Mouse (Mus musculus) G1E (cell line): ENCODE results near the gene Pid1.

Experiments used
- CTCF ChIP-seq: IDR thresholded peaks from 2 replicates; pipeline ENCODE4 v1.5.1; 2012; ENCODE audit warnings: low read depth, low read length, inconsistent platforms, mixed read lengths
- GATA1 ChIP-seq: IDR thresholded peaks from 2 replicates; pipeline ENCODE4 v1.6.1; 2012; ENCODE audit warnings: borderline replicate concordance, low read length, inconsistent platforms, mixed read lengths

DNA sequence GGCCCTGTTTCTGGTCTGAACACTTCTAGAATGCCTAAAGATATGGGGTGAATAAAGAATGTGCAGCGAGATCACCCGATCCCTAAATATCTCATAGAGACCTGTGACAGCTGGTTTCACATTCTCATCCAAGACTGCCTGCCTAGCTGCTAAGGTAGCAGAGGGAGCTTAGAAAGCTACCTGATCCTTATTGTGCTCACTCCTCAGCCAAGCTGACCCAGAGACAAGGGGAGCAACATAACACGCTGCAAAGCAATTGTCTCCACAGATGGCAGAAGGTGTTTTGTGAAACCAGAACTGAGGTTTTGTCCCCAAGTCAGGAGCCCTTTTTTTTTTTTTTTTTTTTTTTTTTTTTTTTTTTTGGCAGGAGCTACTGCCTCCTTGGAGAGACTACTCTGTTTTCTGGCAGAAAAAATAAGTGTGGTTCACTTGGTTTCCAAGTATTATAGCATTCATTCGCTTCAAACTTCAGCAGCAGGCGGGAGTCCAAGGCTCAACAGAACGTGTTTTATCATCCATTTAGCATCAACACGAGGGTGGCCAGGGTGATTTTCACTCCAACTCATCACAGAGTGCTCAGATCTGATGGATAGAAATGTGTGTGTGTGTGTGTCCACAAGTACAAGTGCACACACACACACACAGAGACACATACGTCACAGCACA, 22.6 kb upstream of the Pid1 start:
- TF ChIP-seq GATA1: no peak
- no peak for TF ChIP-seq CTCF
